Mouse (Mus musculus) adrenal gland, postnatal 10 days (tissue): ENCODE results near the gene Nudt3. TPM values are rescaled to one million over a fixed set of nuclear protein-coding genes. Genes with fewer than 3 reads are reported as not detected.

Experiments
- DNase-seq: peaks from one replicate; pipeline ENCODE4 v3.0.0; 2021; ENCODE audit warnings: mixed read lengths
- total RNA-seq, 2 experiments: library from RNA; stranded (reverse); gene quantifications; 2 replicates each; pipeline ENCODE4 v1.2.3; 2021

Gene Nudt3
- total RNA-seq, 2 experiments from 2014 or later, result 166 to 171 TPM

DNA sequence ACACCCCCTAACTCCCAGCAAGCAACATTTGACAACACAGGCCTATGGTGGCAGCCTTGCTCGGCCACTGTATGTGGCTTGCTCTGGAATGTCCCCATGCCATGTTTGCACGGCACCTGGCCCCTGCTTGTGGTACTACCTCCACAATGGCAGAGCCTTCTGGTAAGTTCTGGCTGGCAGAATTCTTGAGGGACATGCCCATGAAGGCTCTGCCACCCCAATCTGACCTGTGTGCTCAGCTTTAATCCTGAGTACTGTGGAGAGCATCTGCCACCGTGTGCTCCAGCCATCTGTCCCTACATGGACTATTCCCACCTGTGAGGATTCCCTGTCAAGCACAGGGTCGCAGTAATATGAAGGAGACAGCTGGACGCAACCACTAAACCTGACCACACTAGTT is 22.4 kb downstream of the Nudt3 start:
- no peak for DNase-seq

DNA sequence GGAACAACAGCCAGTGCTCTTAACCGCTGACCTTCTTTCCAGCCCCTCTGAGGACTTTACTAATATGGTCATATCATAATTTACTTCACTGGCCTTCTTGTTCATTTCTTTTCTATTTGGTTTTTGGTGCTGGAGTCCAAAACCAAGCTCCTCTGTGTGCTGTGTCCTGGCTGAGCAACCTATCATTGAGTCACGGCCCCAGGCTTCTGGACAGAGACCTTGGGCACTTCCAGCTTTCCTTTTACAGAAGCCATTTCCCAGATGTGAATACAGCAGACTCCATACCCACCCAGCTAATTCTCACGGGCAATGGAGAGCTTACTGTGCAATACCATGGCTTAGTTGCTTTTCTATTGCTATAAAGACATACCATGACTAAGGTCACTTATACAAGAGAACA is 23.0 kb downstream of the Nudt3 start:
- DNase-seq, result no peak

DNA sequence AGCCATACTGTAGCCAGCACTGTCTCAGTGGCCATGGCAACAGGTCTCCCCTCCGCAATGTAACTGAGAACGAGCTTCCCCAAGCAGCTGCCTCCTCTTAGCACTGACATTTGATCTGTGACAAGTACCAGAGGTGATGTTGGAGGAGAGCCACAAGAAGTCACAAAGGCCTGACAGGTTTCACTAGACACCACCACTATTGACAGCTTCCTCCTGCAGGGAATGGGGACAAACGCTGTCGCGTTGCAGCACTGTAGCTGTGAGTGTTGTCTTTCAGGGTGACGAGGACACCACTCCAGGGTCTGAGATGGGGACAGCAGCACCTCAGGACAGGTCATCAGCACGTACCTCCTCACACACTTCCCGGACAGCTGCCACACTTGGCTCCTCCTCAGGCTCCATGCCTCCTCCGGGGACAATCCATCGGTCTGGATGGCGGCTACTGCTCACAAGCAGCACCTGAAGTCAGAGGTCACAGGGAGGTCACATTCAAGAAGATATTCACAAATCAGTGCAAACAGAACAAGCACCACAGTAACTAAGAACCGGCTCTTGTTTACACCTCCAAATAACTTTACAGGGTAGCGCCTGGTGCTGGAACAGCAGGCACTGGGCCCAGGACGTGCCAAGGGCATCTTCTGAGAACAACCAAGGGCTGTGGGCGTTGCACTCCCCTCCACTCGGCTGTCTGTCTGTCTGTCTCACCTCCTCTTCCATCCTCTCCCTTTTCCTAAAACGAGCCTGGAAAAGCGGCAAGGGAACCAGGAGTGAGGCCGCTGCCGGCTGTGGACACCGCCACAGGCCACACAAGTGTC is 26.7 kb downstream of the Nudt3 start:
- no peak for DNase-seq

DNA sequence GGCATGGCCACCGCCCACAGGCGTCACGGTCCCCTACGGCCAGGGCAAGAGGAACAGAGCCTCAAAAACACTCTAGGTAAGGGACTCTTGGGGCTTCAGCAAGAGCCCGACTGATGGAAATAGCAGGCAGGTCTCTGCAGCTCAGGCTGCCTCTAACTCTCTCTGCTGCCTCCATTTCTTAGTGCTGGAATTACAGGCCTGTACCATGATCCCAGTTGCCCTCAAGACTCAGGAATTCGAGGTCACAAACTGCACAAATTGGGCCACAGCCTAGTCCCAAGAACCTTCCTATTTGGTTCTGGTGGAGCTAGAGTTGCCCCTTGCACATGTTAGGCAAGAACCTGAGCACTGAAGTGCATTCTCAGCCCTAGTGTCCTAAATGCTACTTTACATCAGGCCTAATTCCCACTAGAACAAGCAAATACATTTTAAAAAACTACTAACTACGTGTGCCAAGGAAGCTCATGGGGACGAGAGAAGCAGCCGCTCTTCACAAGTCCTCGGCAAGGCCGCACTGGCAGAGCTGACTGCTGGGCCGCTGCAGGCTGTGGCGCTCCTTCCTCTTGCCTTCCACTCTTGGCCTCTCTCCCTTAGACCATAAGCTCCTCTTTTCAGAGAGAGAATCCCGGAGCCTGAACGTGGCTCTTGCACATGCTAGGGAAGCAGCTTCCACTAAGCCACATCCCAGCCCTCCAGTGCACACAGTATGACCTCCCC is 27.5 kb downstream of the Nudt3 start:
- no peak for DNase-seq

DNA sequence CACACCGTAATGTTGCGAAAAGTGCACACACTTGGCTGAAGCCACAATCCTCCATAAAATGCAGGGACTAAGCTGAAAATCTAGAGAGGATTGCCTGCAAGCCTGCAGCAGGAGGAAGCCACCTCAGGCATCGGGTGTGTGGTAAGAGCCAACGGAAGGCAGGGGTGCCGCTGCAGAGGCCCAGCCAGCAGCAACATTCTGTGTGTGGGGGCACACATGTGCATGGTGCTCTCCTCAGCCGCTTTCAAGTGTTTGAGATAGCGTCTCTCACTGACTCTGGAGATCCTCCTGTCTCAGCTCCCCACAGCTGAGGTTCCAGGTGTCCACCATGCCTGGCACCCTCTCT is 30.8 kb downstream of the Nudt3 start:
- DNase-seq, result no peak

DNA sequence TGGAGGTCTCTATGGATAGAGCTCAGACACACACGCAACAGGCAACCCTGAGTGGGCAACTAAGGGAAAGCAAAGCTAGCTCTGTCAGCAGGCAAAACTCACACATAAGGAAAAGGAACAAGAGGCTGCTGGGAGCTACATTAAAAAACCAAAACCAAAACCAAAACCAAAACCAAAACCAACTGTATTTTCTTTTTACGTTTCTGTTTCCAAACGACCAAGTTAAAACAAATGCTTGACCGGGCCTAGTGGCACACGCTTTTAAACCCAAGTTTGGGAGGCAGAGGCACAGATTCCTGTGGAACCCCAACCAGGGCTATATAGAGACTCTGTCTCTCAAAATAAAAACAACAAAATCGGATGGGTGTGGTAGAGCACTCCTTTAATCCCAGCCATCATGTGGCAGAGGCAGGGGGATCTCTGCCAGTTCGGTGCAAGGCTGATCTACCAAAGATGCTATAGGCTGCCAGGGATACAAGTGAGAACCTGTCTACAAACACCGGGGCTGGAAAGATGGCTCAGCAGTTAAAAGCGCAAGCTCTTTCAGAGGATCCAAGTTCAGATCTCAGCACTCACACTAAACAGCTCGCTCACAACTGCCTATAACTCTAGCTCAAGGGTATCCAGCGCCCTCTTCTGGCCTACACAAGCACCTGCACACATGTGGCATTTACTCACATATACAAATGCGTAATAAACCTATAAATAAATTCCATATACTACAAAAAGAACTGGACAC is 31.3 kb downstream of the Nudt3 start:
- DNase-seq, result no peak

DNA sequence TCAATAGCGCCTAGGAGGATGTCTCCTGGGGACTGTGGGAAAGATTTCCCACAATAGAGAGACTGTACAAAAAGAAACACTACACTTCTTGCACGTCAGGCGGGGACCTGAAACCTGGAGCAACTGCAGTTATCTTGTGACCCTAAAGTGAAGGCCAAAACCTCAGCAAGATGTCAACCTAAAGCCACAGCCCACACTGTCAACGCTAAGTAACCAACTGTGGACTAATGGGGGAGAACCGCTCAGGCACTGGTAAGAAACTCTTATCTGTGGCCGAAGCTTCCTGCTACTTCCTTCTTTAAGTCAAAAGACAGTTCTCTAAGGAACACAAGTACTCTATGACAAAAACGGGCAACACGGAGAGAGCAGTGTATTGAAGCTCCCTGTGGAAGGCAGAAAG is 35.1 kb downstream of the Nudt3 start:
- no peak for DNase-seq

DNA sequence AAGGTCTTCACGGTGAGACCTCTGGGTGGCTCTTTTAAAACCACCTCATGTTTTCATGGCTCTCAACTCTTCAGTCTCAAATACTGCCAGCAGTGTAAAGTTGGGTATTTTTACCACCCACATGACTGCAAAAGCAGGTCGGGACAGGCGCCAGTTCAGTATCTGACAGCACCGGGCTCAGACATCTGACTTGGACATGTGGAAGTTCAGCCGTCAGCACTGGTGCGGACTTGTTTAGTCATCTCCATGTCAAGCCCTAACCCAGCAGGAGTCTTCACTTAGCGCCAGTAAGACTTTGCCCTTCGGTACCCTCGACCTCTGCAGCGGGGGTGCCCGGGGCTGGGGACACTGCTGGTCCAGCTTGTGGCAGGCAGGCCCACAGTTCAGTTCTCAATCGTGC is 36.0 kb downstream of the Nudt3 start:
- no peak for DNase-seq

DNA sequence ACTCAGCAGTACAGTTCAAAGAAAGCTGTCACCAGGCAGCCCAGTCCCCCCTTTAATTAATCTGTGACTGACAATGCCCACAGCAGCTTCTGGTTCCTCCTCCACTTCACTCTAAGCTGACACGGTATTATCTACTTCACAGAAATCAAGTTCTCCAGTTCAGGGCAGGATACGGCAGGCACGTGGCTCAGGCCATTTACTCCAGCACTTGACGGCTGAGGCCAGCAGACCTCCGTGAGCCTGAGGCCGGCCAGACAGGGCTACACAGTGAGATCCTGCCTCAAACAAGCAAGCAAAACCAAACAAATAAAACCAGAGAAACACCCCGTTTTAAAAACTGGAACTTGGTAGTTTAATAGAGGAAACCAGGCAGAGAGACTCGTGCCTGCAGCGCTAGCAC is 36.6 kb downstream of the Nudt3 start:
- DNase-seq, result no peak

DNA sequence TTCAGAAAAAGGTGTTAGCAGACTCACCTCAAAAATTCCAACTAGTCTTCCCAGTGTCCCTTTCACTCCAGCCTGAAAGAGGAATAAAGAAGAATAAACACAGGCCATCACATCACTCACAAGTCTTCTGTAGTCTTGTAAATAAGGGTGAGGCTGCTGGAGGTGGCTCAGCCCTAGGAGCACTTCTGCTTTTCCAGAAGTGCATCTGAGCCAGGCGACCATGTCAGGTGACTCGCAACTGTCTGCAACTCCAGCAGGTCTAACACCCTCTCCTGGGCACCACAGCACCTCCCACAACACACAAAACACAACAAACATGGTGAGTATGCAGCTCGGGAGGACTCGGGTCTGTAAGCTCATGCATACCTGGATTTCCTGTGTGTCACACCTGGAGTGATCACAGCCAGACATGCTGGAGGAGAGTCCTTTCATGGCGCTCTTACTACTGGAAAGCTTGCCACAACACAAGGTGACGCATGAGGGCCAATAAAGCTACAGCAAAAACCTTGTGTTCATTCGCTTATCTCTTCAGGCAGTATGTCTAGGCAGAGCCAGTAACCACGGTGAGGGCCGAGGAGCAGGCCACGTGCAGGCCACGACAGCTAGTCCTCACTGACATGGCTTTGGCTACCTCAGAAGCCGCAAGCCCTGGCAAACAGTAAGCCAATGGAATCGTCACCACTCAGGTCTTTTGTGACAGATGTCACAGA is 40.0 kb downstream of the Nudt3 start:
- DNase-seq, result no peak

DNA sequence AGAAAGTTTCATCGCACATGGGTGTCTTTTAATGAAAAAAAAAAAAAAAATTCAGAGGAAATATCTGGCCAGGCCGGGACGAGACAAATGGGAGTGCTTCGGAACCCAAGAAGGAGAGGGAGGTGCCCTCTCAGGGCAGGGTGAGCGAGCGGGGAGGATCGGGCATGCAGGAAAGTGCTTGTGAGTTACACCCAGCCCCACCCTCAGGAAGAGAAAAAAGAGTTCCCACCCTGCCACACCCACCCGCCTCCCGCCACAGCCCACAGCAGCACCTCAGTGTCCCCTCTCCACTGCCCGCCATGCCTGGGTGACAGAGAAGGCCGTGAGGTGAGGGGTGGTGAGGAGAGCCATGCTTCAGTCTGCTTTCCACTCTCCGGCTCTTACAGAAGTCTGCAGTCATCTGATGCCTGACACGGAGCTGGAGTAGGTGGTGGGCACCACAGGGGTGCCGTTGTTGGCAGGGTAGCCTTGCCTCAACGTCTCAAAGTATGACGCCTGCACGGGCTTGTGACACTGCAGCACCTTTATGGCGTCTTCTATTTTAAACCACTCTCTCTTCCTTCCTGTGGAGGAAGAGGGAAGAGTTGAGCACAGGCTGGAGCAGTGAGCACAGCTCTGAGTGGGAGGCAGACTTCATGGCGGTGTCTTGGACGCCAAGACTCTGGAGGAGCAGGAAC is 42.8 kb downstream of the Nudt3 start:
- no peak for DNase-seq

DNA sequence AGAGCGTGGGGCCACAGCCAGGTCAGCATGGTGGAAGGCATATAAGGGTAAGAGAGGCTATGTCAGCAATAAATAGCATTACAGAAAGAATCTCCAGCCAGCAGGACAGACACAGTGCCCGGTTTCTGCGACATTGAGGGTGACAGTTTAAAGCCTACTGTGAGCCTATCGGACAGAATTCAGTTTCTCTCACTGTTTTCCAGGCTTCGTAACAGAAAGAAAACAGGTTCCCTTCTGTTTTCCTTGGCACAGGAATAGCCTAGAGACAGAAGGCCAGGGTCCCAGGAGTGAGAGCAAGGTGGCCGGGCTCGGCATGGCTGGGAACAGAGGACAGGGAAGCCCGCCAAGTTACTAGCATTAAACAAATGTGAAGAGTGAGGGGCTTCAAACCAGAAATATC is 43.5 kb downstream of the Nudt3 start:
- DNase-seq, result no peak

DNA sequence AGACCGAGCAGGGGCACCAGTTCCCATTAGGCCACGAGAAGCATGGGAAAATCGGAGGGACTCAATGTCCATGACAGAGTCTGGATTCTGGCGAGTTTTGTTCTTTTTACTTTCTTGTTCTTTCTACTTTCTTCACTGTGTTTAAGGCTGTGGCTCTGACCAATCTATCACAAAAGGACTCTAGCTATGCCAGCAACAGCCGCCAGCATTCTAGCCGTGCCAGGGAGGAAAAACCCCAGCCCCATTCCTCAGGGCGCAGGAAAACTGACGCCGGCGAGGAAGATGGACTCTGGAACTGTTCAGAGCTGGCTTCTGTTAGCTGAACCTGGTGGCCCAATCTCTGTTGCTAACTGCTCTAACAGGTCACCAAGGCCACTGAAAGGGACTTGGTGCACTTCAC is 44.8 kb downstream of the Nudt3 start:
- DNase-seq, result no peak

DNA sequence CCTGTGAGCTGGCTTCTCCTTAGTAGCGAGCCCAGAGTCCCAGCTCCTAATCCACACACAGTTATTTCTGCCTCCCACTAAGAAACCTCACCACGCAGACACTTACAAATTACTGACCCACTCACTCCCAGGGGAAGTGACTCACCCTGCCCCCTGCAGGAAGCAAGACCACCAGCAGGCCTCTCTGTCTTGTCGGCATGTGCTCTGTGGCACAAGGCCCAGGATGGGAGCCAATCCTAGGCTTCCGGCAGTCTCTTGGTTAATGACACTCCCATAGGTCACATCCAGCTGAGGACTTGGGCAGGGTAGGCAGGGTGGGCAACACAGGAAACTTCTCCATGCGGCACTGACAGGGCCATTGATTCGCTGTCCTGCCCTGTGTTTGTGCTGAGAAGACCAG is 45.8 kb downstream of the Nudt3 start:
- no peak for DNase-seq

DNA sequence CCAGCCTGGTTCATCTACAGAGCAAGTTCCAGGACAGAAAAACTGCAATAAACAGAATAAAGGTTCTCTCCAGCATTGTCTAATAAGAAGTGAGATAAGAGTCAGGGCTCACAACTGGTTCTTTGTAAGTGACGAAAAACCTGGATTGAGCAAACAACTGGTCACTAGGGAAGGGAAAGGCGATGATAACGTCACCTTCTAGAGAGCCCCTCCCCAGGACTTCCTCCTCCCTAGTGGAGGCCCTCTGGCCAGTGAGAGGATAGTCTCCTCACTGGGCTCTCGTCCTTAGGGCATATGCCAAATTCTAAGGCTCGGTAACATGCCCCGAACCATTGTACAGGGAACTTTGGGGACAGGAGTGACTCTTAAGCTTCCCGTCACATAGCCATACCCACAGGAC is 47.2 kb downstream of the Nudt3 start:
- DNase-seq, result no peak

DNA sequence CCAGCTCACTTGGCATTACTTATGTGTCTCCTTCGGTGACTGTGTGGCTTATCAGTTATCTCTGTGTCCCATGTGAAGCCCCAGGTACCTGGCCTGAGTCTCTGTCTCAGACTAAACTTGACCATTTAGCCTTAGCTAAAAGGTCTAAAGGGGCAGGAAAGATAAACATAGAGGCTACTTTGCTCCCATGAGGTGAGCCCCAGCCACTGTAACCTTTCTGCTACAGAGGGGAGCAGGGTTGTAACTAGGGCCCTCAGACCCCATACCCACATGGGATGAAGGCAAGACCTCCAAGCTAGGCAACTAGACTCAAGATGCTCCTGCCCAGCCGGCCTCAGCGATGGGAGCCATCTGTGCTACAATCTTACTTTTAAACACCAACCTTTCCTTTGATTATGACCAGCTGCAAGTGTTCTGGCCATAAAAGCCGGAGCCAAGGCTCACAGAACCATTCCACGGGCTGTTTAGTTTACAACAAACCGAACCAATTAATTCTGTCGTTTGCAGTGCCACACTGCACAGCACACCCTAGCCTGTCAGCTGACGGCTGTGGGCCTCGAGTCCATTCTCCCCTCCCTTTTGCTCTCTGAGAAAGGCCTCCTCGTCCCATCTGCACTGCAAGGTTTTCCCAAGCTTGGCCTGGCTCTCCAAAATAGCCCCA is 48.0 kb downstream of the Nudt3 start:
- no peak for DNase-seq

DNA sequence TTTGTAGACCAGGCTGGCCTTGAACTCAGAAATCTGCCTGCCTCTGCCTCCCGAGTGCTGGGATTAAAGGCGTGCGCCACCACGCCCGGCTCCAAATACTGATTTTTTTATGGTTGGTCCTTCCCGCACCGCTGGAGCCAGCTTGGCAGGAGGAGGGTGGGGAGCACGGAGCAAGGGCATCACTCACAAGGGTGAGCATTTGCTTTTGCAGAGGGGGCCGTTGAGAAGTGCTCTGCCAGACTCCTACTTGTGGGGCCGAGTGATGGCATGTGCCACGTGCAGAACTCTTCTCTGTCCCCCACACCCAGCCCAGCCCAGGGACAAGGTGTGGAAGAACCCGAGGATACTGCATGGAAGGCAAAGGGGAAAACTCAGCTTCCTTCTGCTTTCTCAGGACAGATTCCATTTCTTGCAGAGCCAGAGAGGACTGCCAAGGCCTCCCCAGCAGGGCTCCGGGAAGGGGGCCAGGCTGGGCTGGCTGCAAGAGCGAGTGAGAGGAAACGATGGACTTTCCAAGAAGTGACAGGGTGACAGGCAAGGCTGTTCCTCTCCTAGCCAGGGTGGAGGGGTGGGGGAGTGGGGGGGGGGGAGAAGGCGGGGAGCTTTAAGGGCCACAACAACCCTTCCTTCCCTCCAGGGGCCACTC is 48.7 kb downstream of the Nudt3 start:
- peak; percentile 85 for DNase-seq

DNA sequence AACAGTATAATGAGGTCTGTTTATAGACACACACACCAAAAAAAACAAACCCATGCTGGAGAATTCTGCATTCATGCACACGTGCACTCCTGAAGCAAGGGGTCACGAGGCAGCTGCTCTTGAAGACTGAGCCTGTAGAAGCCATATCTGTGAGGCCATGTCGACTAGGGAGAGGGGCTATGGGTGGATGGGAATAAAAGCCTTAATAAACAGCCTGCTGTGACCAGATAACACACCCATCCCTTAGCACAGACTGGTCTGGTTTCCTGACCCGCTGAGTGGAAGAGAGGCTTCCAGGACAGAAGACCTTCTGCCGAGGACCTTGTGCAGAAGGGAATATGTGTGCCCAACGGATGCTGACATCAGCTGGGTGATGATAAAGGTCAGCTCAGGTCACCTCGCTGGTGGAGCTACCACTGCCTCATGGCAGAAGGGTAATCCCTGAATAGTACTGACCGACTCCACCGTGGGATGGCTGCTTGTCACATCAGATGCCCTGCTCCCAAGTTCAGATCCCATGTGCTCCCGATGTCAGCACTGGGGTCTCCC is 49.4 kb downstream of the Nudt3 start:
- DNase-seq, result no peak

DNA sequence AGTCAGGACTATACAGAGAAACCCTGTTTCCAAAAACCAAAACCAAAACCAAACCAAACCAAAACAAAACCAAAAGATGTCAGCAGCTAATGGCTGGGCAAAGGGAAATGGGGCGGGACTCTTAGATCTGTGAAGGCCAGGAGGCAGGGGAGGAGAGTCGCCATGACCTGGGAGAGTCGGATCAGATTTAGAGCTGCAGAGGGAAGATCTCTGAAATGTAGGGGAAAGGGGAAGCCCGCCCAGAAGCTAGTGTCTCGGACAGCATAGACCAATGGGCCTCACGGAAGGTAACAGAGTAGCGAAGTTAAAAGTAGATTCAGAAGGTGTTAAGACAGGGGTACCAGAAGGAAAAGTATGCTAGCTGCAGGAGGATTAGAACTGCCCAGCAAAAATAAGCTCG is 52.0 kb downstream of the Nudt3 start:
- DNase-seq, result no peak

DNA sequence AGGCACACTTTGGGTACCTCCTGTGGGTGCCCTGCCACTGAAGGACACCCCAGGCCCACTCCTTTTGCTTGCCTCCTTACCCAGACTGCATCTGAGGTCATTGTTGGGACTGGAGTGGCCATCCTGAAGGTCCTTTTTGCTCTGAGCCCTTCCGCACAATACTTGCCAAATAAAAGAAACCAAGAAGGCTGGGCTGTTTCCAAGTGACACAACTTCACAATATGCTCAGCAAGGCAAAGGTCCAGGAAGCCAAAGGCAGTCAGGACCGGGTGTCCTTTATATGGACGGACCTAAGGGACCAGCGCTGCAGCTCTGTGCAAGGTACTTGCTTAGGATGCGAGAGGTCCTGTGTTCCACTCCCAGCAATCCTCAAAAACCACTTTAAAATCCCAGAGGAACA is 55.1 kb downstream of the Nudt3 start:
- no peak for DNase-seq

DNA sequence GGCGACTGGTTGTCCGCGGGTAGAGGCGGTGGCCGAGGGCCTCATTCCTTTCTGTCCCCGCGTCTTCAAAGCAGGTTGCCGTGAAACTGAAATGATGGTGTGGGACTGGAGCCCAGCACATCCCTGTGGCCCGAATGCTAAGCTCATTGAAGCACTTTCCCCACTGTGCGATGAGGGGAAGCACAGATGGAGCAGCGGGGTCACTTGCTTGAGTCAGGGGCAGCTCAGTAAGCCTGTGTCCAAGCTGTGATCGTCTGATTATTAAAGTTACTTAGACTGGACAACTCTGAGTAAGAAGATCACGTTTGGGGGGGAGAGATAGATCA is 57.4 kb downstream of the Nudt3 start:
- DNase-seq, result no peak
